Comparison of ENCODE assay signal across 8 mouse cellular contexts in genomic region chr3:145292337-145293134, GRCm38 (mm10). TPM values are rescaled to one million over a fixed set of nuclear protein-coding genes. Genes with fewer than 3 reads are reported as not detected.
DNase-seq lines count a peak whose midpoint lies in the region; ATAC-seq and TF ChIP-seq lines count a peak whose summit lies in the region.

Gene Col24a1, plus strand, starts transcription at chr3:145292472.

- peaks cover 30% of the 10 kb centered on the region for H3K4me1 ChIP-seq in embryonic facial prominence, embryonic 10.5 days
- H3K4me1 ChIP-seq in heart, postnatal 0 days (ENCODE audit: control insufficient read depth, insufficient read depth) = peaks cover 14% of the 10 kb centered on the region; the same call in 1 of the 2 replicates
- H3K4me1 ChIP-seq in limb, embryonic 15.5 days = peaks cover 28% of the 10 kb centered on the region
- peaks cover 8% of the 10 kb centered on the region; the same call in 1 of the 2 replicates for H3K4me1 ChIP-seq in neural tube, embryonic 14.5 days (ENCODE audit: control insufficient read depth, insufficient read depth, low read length)

- H3K9me3 ChIP-seq in embryonic facial prominence, embryonic 10.5 days = no peaks in the 10 kb centered on the region
- no peaks in the 10 kb centered on the region for H3K9me3 ChIP-seq in heart, postnatal 0 days (replicated peaks; ENCODE audit: control insufficient read depth, low read length)
- no peaks in the 10 kb centered on the region for H3K9me3 ChIP-seq in limb, embryonic 15.5 days
- no peaks in the 10 kb centered on the region for H3K9me3 ChIP-seq in neural tube, embryonic 14.5 days (ENCODE audit: control insufficient read depth, low read length)

- H3K27me3 ChIP-seq in embryonic facial prominence, embryonic 10.5 days (replicated peaks; ENCODE audit: low read depth, poor library complexity, severe bottlenecking) = peaks cover 16% of the 10 kb centered on the region
- peaks cover 21% of the 10 kb centered on the region; the same call in 1 of the 2 replicates for H3K27me3 ChIP-seq in heart, postnatal 0 days (ENCODE audit: control insufficient read depth, insufficient read depth, low read length)
- no peaks in the 10 kb centered on the region for H3K27me3 ChIP-seq in limb, embryonic 15.5 days
- H3K27me3 ChIP-seq in neural tube, embryonic 14.5 days (ENCODE audit: control insufficient read depth, insufficient read depth, low read length) = no peaks in the 10 kb centered on the region

- peak; percentile 12 to 24 for DNase-seq in left cerebral cortex, adult 18-20 months (ENCODE audit: low spot score in 2 of 2)
- DNase-seq in left cerebral cortex, adult 11 months (ENCODE audit: low spot score) = no peak
- DNase-seq in embryonic facial prominence, embryonic 10.5 days (ENCODE audit: low spot score) = peak; percentile 76
- peak; percentile 28 for DNase-seq in heart, postnatal 0 days (ENCODE audit: low spot score)
- no peak for DNase-seq in B cell, adult 2 months

- peak within 1 kb of the TSS; percentile 64 for H3K4me3 ChIP-seq in embryonic facial prominence, embryonic 10.5 days
- peak within 1 kb of the TSS; percentile 45 for H3K4me3 ChIP-seq in heart, postnatal 0 days (ENCODE audit: low read depth, low read length)
- H3K4me3 ChIP-seq in limb, embryonic 15.5 days = peak within 1 kb of the TSS; percentile 47
- peak within 1 kb of the TSS; percentile 27 for H3K4me3 ChIP-seq in neural tube, embryonic 14.5 days (ENCODE audit: low read depth, low read length)

- H3K9ac ChIP-seq in heart, postnatal 0 days (replicated peaks; ENCODE audit: low read depth, low read length) = peak within 1 kb of the TSS; percentile 31
- H3K9ac ChIP-seq in limb, embryonic 15.5 days = peak within 1 kb of the TSS; percentile 47
- peak within 1 kb of the TSS; percentile 42; the same call in 1 of the 2 replicates for H3K9ac ChIP-seq in neural tube, embryonic 14.5 days (replicated peaks; ENCODE audit: low read depth, low read length)

- H3K36me3 ChIP-seq in embryonic facial prominence, embryonic 10.5 days (replicated peaks) = no peaks in the 10 kb centered on the region
- no peaks in the 10 kb centered on the region for H3K36me3 ChIP-seq in heart, postnatal 0 days (replicated peaks; ENCODE audit: control insufficient read depth, insufficient read depth, low read length)
- no peaks in the 10 kb centered on the region for H3K36me3 ChIP-seq in limb, embryonic 15.5 days
- no peaks in the 10 kb centered on the region for H3K36me3 ChIP-seq in neural tube, embryonic 14.5 days (ENCODE audit: control insufficient read depth, insufficient read depth, low read length)

- peak; percentile 27; the same call in 1 of the 2 replicates for ATAC-seq in heart, postnatal 0 days (ENCODE audit: insufficient read depth, low read depth)
- peak; percentile 26; the same call in 1 of the 2 replicates for ATAC-seq in limb, embryonic 15.5 days (ENCODE audit: insufficient number of reproducible peaks, low FRiP score, low TSS enrichment, low read depth)
- ATAC-seq in neural tube, embryonic 14.5 days (ENCODE audit: low read depth) = peak; percentile 67
- no peak for ATAC-seq in inflammation-experienced regulatory T-cells, adult 6 months

- WGBS in embryonic facial prominence, embryonic 10.5 days = under 1% methylated on average over 22 of the region's 22 CpGs
- WGBS in heart, postnatal 0 days = 2% methylated on average over 22 of the region's 22 CpGs
- 2% methylated on average over 22 of the region's 22 CpGs for WGBS in limb, embryonic 15.5 days
- under 1% methylated on average over 22 of the region's 22 CpGs for WGBS in neural tube, embryonic 14.5 days

- H3K4me2 ChIP-seq in heart, postnatal 0 days (ENCODE audit: low read depth, low read length) = peak within 1 kb of the TSS; percentile 78
- peak within 1 kb of the TSS; percentile 74 for H3K4me2 ChIP-seq in limb, embryonic 15.5 days
- H3K4me2 ChIP-seq in neural tube, embryonic 14.5 days (ENCODE audit: low read depth, low read length) = peak within 1 kb of the TSS; percentile 78

- no peak for TF ChIP-seq CTCF in heart, postnatal 0 days (IDR thresholded peaks at IDR 0.05; ENCODE audit: low read depth)

- H3K27ac ChIP-seq in embryonic facial prominence, embryonic 10.5 days (replicated peaks) = peak within 1 kb of the TSS; percentile 83
- 0 out of 2 replicates have a peak within 1 kb of the TSS, but pooled peaks have one; percentile 28 for H3K27ac ChIP-seq in heart, postnatal 0 days (ENCODE audit: low read depth)
- peak within 1 kb of the TSS; percentile 79 for H3K27ac ChIP-seq in limb, embryonic 15.5 days
- H3K27ac ChIP-seq in neural tube, embryonic 14.5 days (ENCODE audit: low read depth, low read length) = no peak within 1 kb of the TSS

- no peak for TF ChIP-seq EP300 in heart, postnatal 0 days (IDR thresholded peaks at IDR 0.05; ENCODE audit: low read depth)

RNA-seq across cellular contexts. Expression of gene Col24a1, which starts in this region (rescaled TPM):
- 1 to 10 TPM; 1.9 to 2.6 TPM for total RNA-seq in left cerebral cortex, adult 18-20 months (2021)
- 1.1 TPM in 2 replicates for polyA plus RNA-seq in embryonic facial prominence, embryonic 10.5 days (2016; fragmentation: Nextera tagmentation; extraction: Ambion mirVana)
- 0.57 and 1.2 TPM in 2 replicates for total RNA-seq in heart, postnatal 0 days (2014; rRNA removed; ENCODE audit: low replicate concordance)
- 0.75 and 1.1 TPM in 2 replicates for polyA plus RNA-seq in heart, postnatal 0 days (2015; fragmentation: Nextera tagmentation; extraction: Ambion mirVana)
- polyA plus RNA-seq in limb, embryonic 15.5 days (2015; fragmentation: Nextera tagmentation; extraction: Ambion mirVana) = 11.0 and 11.5 TPM in 2 replicates
- 0.58 and 0.94 TPM in 2 replicates for polyA plus RNA-seq in neural tube, embryonic 14.5 days (2014; fragmentation: Nextera tagmentation; extraction: Ambion mirVana)
- under 1 TPM in 1 of 3 experiments, not detected in 2; 0.12 TPM for polyA plus RNA-seq in inflammation-experienced regulatory T-cells, adult 6 months (2017; shearing (Covaris generic))

Comparison
In these comparisons a context has a peak if more than half of its experiments do, and no peak if none do; other contexts are left out.
1. DNase-seq: peak in left cerebral cortex, adult 18-20 months (2 of 2), embryonic facial prominence, embryonic 10.5 days (single experiment) and heart, postnatal 0 days (single experiment); none in left cerebral cortex, adult 11 months (single experiment) and B cell, adult 2 months (0 of 2).
2. Peak in ATAC-seq, H3K4me3 ChIP-seq, H3K9ac ChIP-seq and H3K4me2 ChIP-seq in neural tube, embryonic 14.5 days; RNA of the gene not detected or under 1 TPM.
3. Peak in every context shown above with its lines, with median percentiles within 50 percentile points of each other: H3K4me3 ChIP-seq, H3K4me2 ChIP-seq and H3K9ac ChIP-seq.